Mouse (Mus musculus) kidney, adult 2 months (tissue): ENCODE measurements around the gene Tmem123.

ENCODE experiments used
- CTCF ChIP-seq: fragments of 200-500 bp; conservative IDR thresholded peaks from 2 replicates; pipeline ENCODE4 v1.5.1; 2011; ENCODE audit warnings: low read depth, mild to moderate bottlenecking, control low read depth, low read length, moderate library complexity, mixed read lengths; ENCODE audit not compliant: insufficient read depth, insufficient read length
- POLR2A ChIP-seq: fragments of 200-500 bp; IDR thresholded peaks from one replicate; pipeline ENCODE4 v1.6.1; 2011; ENCODE audit warnings: low read depth, low read length, control low read depth

DNA sequence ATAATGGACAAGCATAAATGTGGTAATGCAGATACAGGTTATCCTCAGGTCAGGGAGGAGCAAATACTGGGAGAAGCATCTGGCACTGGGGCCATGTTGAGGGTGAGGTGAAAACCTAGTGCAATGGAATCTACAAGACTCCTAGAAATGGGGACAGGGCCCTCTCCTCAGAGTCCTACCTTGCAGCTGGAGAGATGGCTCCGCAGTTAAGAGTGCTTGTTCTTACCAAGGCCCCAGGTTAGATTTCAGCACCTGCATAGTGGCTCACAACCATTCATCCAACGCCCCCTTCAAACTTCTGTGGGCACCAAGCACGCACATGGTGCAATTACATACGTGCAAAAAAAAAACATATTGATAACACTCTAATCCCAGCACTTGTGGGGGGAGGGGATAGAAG, 15.9 kb downstream of the Tmem123 start:
- TF ChIP-seq CTCF (no peak), POLR2A (no peak)
